Mouse (Mus musculus) cerebellum, postnatal 10 days (tissue): Measurements from ENCODE around the gene AW011738.
A peak's percentile ranks its signal among the peaks of the same experiment; 100 is the strongest.

ENCODE experiments used
- DNase-seq, 2 experiments: peaks; one replicate each; pipeline ENCODE4 v3.0.0; 2021; ENCODE audit warnings: mixed read lengths in 2 of 2

The AW011738 gene

GRCm38 (mm10) chr4:156203001-156203412, at the start of gene AW011738:
AW011738 (plus strand) TSS chr4:156203304.
- DNase-seq: peak; percentile 82 to 88

GRCm38 (mm10) chr4:156154771-156155170, 48.3 kb upstream of the AW011738 start:
- DNase-seq: no peak

DNA sequence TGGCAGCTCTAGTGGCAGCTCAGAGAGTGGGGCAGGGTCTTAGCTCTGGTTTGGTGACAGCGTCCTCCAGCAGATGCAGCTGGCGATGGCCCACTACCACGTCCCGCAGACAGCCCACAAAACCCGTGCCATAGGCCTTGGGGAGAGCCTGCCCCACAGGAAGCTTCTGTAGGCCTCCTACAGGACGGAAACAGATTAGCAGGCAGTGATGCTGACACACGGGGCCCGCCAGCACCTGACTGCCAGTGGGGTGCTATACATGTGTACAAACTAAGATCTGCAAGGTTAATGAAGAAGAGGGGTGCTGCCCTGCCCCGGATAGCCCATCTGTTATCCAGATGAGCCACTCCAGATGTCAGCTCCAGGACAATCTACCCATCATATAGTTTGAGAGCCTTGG, 36.6 kb upstream of the AW011738 start:
- DNase-seq: no peak

DNA sequence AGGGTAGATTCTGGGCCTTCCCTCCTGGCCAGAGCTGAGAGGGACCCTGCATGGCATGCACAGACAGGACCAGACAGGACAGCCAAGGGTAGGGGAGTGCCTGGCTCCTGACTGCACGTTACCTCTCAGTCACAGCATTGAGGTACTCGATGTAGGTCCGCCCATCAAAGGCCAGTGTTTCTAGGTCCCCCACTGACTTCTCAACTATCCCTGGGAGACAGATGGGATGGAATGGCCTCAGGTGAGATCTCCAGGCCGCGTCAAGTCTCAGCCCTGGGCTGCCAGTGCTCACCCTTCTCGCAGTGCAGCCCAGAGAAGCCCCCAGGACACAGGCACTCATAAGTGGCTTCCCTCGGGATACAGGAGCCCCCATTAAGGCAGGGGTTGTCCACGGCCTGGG, 34.5 kb upstream of the AW011738 start:
- DNase-seq: no peak

DNA sequence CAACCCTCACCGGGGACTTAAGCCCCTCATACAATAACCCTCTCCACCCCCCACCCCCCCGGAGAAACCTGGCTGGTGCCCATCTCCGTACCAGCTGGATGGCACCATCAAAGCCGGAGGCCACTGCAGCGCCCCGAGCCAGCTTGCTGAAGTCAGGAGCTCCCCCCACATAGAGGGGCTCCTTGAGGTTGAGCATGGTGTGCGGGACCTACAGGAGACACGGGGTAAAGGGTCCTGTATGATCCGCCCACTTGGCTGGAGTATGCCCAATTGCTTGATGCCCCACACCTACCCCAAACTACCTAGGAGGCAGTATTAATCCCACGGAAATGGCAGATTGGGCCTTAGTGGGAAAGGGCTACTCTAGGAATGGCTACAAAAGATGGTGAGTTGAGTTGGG, 34.0 kb upstream of the AW011738 start:
- no peak for DNase-seq

GRCm38 (mm10) chr4:156171828-156172227, 31.3 kb upstream of the AW011738 start:
- no peak for DNase-seq

DNA sequence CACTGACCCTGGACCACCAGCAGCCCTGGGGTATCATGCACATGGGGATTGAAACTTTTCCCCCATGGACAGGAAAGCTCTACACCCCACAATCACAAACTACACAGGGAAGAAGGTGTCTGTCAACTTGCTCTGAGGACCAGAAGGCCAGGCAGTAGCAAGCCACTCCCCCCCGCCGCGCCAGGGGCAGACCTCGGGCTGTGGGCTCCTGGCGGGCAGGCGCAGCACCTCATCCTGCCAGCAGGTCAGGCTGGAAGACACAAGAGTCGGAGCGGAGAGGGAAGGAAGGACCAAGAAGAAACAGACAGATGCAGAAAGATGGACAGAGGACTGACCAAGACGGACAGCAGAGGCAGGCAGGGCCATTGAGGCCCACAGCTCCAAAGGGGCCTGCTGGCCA, 25.5 kb upstream of the AW011738 start:
- no peak for DNase-seq

DNA sequence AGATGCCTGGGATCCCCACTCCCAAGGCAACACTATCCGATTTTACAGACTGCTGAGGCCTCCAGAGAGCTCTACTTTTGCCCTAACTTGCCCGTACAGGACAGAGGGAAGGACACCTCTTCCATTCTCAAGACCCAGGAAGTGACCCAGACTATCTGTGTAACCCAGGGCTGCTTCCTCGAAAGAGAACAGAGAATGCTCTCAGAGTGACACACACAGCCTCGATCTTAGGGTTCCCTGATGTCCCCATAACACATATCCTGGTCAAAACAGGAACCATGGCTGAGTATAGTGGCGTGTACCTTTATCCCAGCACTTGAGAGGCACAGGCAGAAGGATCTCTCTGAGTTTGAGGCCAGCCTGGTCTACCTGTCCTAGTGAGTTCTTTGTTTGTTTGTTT, 19.4 kb upstream of the AW011738 start:
- DNase-seq: no peak

- peak in 1 of 2 experiments; percentile 28 for DNase-seq
Measured at GRCm38 (mm10) chr4:156184291-156184954, 18.7 kb upstream of the AW011738 start.

DNA sequence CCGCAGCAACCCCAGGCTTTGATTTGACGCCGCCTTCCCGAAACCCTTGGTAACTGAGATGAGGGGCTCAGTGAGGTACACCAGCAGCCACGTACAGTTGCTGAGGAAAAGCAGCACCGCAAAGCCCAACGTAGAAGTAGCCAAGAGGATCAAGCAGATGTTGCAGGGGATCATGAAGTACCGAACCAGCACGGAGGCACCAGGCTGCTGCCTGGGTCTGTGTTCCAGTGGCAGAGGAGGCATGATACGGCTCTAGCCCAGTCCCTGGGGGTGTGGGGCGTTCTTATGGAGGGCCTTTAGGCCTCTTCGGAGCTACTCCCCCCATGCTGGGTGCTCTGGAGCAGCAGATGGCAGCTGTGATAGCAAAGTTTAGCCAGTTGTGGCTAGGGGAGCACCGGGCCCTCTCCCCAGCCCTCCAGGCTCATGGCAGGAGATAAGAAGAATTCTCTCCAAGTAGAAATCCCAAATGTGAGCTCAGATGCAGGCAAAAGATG, 17.6 kb upstream of the AW011738 start:
- DNase-seq: peak; percentile 31 to 39

- DNase-seq: peak; percentile 60 to 67
Measured at GRCm38 (mm10) chr4:156185950-156186850, 16.9 kb upstream of the AW011738 start.

GRCm38 (mm10) chr4:156188162-156188810, 14.8 kb upstream of the AW011738 start:
- no peak for DNase-seq

GRCm38 (mm10) chr4:156188811-156189323, 14.2 kb upstream of the AW011738 start:
- peak; percentile 74 to 75 for DNase-seq

GRCm38 (mm10) chr4:156192421-156193199, 10.5 kb upstream of the AW011738 start:
- DNase-seq: peak; percentile 91 to 94

DNA sequence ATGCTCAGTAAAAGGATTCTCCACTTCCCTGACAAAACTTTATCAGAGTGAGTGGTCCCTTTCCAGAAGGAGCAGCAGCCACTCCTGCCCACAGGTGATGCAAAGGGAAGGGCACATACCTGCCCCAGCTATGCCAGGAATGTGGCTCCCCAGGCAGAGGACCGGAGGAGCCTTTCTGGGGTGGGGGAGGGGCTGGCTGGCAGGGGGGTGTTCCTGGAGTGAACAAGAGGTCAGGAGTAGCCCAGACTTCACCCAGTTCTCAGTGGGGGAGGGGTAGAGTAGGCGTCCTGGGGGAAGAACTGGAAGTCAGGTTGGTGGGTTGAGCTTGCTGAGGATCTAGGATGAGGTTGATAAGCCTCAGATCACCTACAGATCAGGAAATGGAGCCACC, 9.9 kb upstream of the AW011738 start:
- peak in 1 of 2 experiments; percentile 26 for DNase-seq

DNA sequence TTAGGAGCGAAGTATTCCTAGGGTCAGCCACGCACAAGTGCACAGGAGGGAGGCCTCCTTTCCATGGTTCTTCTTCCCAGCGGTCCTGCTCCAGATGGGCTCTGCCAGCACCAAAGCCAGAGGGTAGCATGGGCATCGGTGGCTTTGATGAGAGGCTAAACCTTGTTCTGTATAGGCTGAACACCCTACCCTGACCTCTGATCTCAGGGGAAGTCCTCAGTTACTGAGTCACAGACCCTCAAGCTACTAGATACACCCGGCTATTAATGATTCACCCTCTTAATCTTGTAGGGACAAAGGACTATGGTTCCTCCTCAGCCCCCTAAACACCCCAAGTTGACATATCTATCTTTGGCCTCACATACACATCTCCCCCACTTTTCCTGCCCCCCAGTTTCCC, 9.2 kb upstream of the AW011738 start:
- no peak for DNase-seq

GRCm38 (mm10) chr4:156194346-156194745, 8.8 kb upstream of the AW011738 start:
- DNase-seq: no peak

GRCm38 (mm10) chr4:156195927-156196870, 6.9 kb upstream of the AW011738 start:
- DNase-seq: peak; percentile 68 to 79

DNA sequence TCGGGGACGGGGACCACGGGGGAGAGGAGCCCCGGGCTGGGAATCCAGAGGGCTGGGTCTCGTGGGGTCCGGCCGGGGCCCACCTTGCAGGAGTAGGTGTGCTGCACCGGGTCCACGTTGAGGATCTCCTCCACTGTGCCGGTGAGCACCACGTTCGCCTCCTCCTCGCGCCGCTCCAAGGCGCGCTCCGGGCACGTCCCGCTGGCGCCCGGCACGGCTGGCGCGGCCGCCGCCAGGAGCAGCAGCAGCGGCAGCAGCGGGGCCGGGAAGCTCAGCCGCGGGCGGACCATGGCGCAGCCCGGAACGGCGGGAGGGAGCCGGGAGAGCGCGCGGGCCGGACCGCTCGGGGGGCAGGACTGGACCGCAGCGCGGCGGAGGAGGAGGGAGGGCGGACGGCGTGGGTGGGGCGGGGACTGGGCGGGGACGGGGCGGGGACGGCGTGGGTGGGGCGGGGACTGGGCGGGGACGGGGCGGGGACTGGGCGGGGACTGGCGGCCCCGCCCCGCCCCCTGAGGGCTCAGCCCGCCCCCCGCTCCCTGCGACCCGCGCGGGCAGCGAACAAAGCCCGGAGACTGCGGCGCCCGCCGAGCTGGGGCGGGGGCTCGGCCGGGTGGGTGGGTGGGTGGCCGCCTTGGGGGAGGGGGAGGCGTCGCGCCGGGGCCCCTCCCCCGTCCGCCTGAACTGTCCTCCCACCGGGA, 5.8 kb upstream of the AW011738 start, which contains the start of gene Agrn:
Agrn (minus strand) TSS at position 358 of the 698 bp plus-strand sequence.
- DNase-seq: peak; percentile 81 to 87

GRCm38 (mm10) chr4:156197829-156198205, 5.3 kb upstream of the AW011738 start:
- DNase-seq: peak; percentile 93 to 94
